Mouse (Mus musculus) kidney, embryonic 16.5 days (tissue): ENCODE measurements around the gene Eepd1. TPM values are rescaled to one million over a fixed set of nuclear protein-coding genes. Genes with fewer than 3 reads are reported as not detected.
A peak's percentile ranks its signal among the peaks of the same experiment; 100 is the strongest.

Experiments
- ATAC-seq: fragments of 200-750 bp; cut with Nextera tagmentation; 2 replicates; pipeline ENCODE4 v1.8.0; 2017; ENCODE audit warnings: moderate TSS enrichment; ENCODE audit not compliant: low FRiP score, low TSS enrichment
- H3K27ac ChIP-seq: fragments of 300-500 bp; sonication (generic); 2 replicates; pipeline ENCODE4 v1.5.1; 2014; ENCODE audit warnings: low read length
- H3K27me3 ChIP-seq: fragments of 300-500 bp; sonication (generic); 2 replicates; pipeline ENCODE4 v1.6.1; 2014; ENCODE audit warnings: low read length, control low read depth, mixed read lengths; ENCODE audit not compliant: insufficient read depth
- H3K36me3 ChIP-seq: fragments of 300-500 bp; sonication (generic); 2 replicates; pipeline ENCODE4 v1.6.1; 2014; ENCODE audit warnings: low read length, control low read depth, mixed read lengths; ENCODE audit not compliant: insufficient read depth
- H3K4me1 ChIP-seq: fragments of 300-500 bp; sonication (generic); 2 replicates; pipeline ENCODE4 v1.6.1; 2014; ENCODE audit warnings: low read length, control low read depth, mixed read lengths; ENCODE audit not compliant: insufficient read depth
- H3K4me2 ChIP-seq: fragments of 300-500 bp; sonication (generic); replicated peaks from 2 replicates; pipeline ENCODE4 v1.6.1; 2014; ENCODE audit warnings: low read depth, low read length
- H3K4me3 ChIP-seq: fragments of 300-500 bp; sonication (generic); 2 replicates; pipeline ENCODE4 v1.5.1; 2014; ENCODE audit warnings: mild to moderate bottlenecking, low read length
- H3K9ac ChIP-seq: fragments of 300-500 bp; sonication (generic); replicated peaks from 2 replicates; pipeline ENCODE4 v1.6.1; 2014; ENCODE audit warnings: low read length
- H3K9me3 ChIP-seq: fragments of 300-500 bp; sonication (generic); 2 replicates; pipeline ENCODE4 v1.6.1; 2016; ENCODE audit warnings: low read length, control low read depth
- WGBS: fragments of 180-500 bp; shearing (Covaris S2); extraction: QIAGEN DNeasy Blood & Tissue Kit; methylation state at CpG from one replicate; pipeline ENCODE4 v1.1.7; 2014; 5-methylcytosine and 5-hydroxymethylcytosine counted together
- polyA plus RNA-seq: library from polyadenylated mRNA; unstranded; fragments of >200 nt; fragmentation: Nextera tagmentation; extraction: Ambion mirVana; gene quantifications from 2 replicates; pipeline ENCODE4 v1.2.1, GENCODE M21; 2015

Eepd1 gene
- polyA plus RNA-seq, 1 experiment from 2014 or later, result 7.8 TPM

- 31% methylated on average over 3 of the region's 3 CpGs for WGBS
These were observed 18.0 kb downstream of the Eepd1 start for GRCm38 (mm10) chr9:25499306-25499705.

GRCm38 (mm10) chr9:25500031-25500430 lies 18.7 kb downstream of the Eepd1 start:
- Histone ChIP-seq H3K4me3 (no peak overlapping the region), H3K9me3 (no peaks in the 10 kb centered on the region), H3K27me3 (0 out of 2 replicates have a peak, but pooled peaks cover 3% of the 10 kb centered on the region), H3K4me2 (no peak overlapping the region), H3K4me1 (peaks cover 12% of the 10 kb centered on the region), H3K9ac (no peak overlapping the region), H3K36me3 (no peaks in the 10 kb centered on the region), H3K27ac (no peak overlapping the region)
- 69% methylated on average over 2 of the region's 2 CpGs for WGBS
- ATAC-seq, result no peak

More at GRCm38 (mm10) chr9:25499306-25499705, 18.0 kb downstream of the Eepd1 start:
- ATAC-seq, result no peak; the same call in 1 of the 2 replicates
- Histone ChIP-seq H3K9ac (no peak overlapping the region), H3K9me3 (no peaks in the 10 kb centered on the region), H3K36me3 (no peaks in the 10 kb centered on the region), H3K27ac (no peak overlapping the region), H3K4me1 (peaks cover 12% of the 10 kb centered on the region), H3K4me3 (no peak overlapping the region), H3K4me2 (no peak overlapping the region), H3K27me3 (0 out of 2 replicates have a peak, but pooled peaks cover 3% of the 10 kb centered on the region)

GRCm38 (mm10) chr9:25508825-25509224 lies 27.5 kb downstream of the Eepd1 start:
- no peaks in the 10 kb centered on the region for H3K4me1 ChIP-seq
- H3K27ac ChIP-seq, result no peak overlapping the region
- 85% methylated on average over 3 of the region's 3 CpGs for WGBS
- no peak overlapping the region for H3K4me2 ChIP-seq
- H3K9me3 ChIP-seq, result no peaks in the 10 kb centered on the region
- H3K9ac ChIP-seq, result no peak overlapping the region
- no peak overlapping the region for H3K4me3 ChIP-seq
- no peaks in the 10 kb centered on the region for H3K36me3 ChIP-seq
- H3K27me3 ChIP-seq, result no peaks in the 10 kb centered on the region
- no peak for ATAC-seq

- Histone ChIP-seq H3K27me3 (no peaks in the 10 kb centered on the region), H3K27ac (no peak overlapping the region), H3K4me3 (no peak overlapping the region), H3K36me3 (no peaks in the 10 kb centered on the region), H3K9me3 (no peaks in the 10 kb centered on the region), H3K4me1 (no peaks in the 10 kb centered on the region), H3K4me2 (no peak overlapping the region), H3K9ac (no peak overlapping the region)
- no peak for ATAC-seq
- 82% methylated on average over 11 of the region's 11 CpGs for WGBS
These were observed 29.2 kb downstream of the Eepd1 start for GRCm38 (mm10) chr9:25510572-25510971.

- Histone ChIP-seq H3K27me3 (no peaks in the 10 kb centered on the region), H3K36me3 (no peaks in the 10 kb centered on the region), H3K9me3 (no peaks in the 10 kb centered on the region), H3K4me3 (no peak overlapping the region), H3K4me1 (no peaks in the 10 kb centered on the region), H3K9ac (no peak overlapping the region), H3K4me2 (no peak overlapping the region), H3K27ac (no peak overlapping the region)
- 87% methylated on average over 2 of the region's 2 CpGs for WGBS
- ATAC-seq, result no peak
These were observed 31.7 kb downstream of the Eepd1 start for GRCm38 (mm10) chr9:25513050-25513449.

GRCm38 (mm10) chr9:25513556-25513955 lies 32.2 kb downstream of the Eepd1 start:
- no peak for ATAC-seq
- 83% methylated on average over 3 of the region's 3 CpGs for WGBS
- Histone ChIP-seq H3K27me3 (no peaks in the 10 kb centered on the region), H3K4me1 (no peaks in the 10 kb centered on the region), H3K36me3 (no peaks in the 10 kb centered on the region), H3K4me2 (no peak overlapping the region), H3K27ac (no peak overlapping the region), H3K4me3 (no peak overlapping the region), H3K9ac (no peak overlapping the region), H3K9me3 (no peaks in the 10 kb centered on the region)

GRCm38 (mm10) chr9:25516640-25517039 lies 35.3 kb downstream of the Eepd1 start:
- ATAC-seq, result no peak
- WGBS, result 69% methylated on average over 7 of the region's 7 CpGs
- no peak overlapping the region for H3K4me2 ChIP-seq
- H3K27me3 ChIP-seq, result no peaks in the 10 kb centered on the region
- H3K4me3 ChIP-seq, result no peak overlapping the region
- H3K36me3 ChIP-seq, result no peaks in the 10 kb centered on the region
- no peak overlapping the region for H3K27ac ChIP-seq
- no peak overlapping the region for H3K9ac ChIP-seq
- no peaks in the 10 kb centered on the region for H3K4me1 ChIP-seq
- H3K9me3 ChIP-seq, result no peaks in the 10 kb centered on the region

- Histone ChIP-seq H3K27me3 (no peaks in the 10 kb centered on the region), H3K4me3 (no peak overlapping the region), H3K4me2 (no peak overlapping the region), H3K27ac (no peak overlapping the region), H3K4me1 (no peaks in the 10 kb centered on the region), H3K9ac (no peak overlapping the region), H3K36me3 (no peaks in the 10 kb centered on the region), H3K9me3 (no peaks in the 10 kb centered on the region)
- 47% methylated on average over 4 of the region's 4 CpGs for WGBS
- no peak for ATAC-seq
These were observed 36.6 kb downstream of the Eepd1 start for GRCm38 (mm10) chr9:25517982-25518381.

- no peak overlapping the region for H3K4me2 ChIP-seq
- 48% methylated on average over 6 of the region's 6 CpGs for WGBS
- H3K4me1 ChIP-seq, result no peaks in the 10 kb centered on the region
- H3K27ac ChIP-seq, result no peak overlapping the region
- H3K36me3 ChIP-seq, result no peaks in the 10 kb centered on the region
- H3K9me3 ChIP-seq, result no peaks in the 10 kb centered on the region
- H3K4me3 ChIP-seq, result no peak overlapping the region
- peak; percentile 23; the same call in 1 of the 2 replicates for ATAC-seq
- H3K27me3 ChIP-seq, result no peaks in the 10 kb centered on the region
- H3K9ac ChIP-seq, result no peak overlapping the region
These were observed 37.8 kb downstream of the Eepd1 start for GRCm38 (mm10) chr9:25519193-25519592.

GRCm38 (mm10) chr9:25520826-25521225 lies 39.5 kb downstream of the Eepd1 start:
- no peaks in the 10 kb centered on the region for H3K27me3 ChIP-seq
- H3K27ac ChIP-seq, result no peak overlapping the region
- no peaks in the 10 kb centered on the region for H3K9me3 ChIP-seq
- H3K9ac ChIP-seq, result no peak overlapping the region
- no peaks in the 10 kb centered on the region for H3K36me3 ChIP-seq
- H3K4me1 ChIP-seq, result no peaks in the 10 kb centered on the region
- H3K4me2 ChIP-seq, result no peak overlapping the region
- 90% methylated on average over 7 of the region's 7 CpGs for WGBS
- no peak overlapping the region for H3K4me3 ChIP-seq
- no peak for ATAC-seq
